Mouse (Mus musculus): Measurements from ENCODE around the gene Zfp637. TPM values are rescaled to one million over a fixed set of nuclear protein-coding genes. Genes with fewer than 3 reads are reported as not detected.

Zfp637 gene
- polyA plus RNA-seq, 1 experiment, result 25.5 TPM

DNA sequence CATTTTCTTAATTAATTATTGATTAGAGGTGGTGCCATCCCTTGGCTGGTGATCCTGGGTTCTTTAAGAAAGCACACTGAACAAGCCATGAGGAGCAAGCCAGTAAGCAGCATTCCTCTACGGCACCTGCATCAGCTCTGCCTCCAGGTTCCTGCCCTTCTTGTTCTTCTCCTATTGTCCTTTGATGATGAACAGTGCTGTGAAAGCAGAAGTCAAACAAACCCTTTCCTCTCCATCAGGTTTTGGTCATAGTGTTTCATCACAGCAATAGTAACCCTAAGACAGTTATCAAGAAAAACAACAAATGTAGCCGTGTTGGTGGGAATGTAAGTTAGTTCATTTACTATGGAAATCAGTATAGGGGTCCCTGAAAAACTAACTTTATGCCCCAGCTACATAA lies 52.5 kb downstream of the Zfp637 start:
- Histone ChIP-seq H3K36me3 (ENCODE audit: control insufficient read depth, insufficient read depth, low read length) (no peaks in the 10 kb centered on the region), H3K27me3 (ENCODE audit: control insufficient read depth, insufficient read depth, low read length) (no peaks in the 10 kb centered on the region), H3K4me1 (replicated peaks; ENCODE audit: control insufficient read depth, insufficient read depth, low read length) (peaks cover 25% of the 10 kb centered on the region), H3K4me3 (ENCODE audit: control insufficient read depth, insufficient read depth, low read length) (no peak overlapping the region), H3K27ac (ENCODE audit: control insufficient read depth, insufficient read depth, low read length) (no peak overlapping the region)
- no peak for DNase-seq
- WGBS, result 88% methylated on average over 2 of the region's 2 CpGs
- no peak for TF ChIP-seq POLR2A (IDR thresholded peaks at IDR 0.05; ENCODE audit: control insufficient read depth, extremely low read depth, insufficient read depth, low read length, poor library complexity)

Other genes starting within 250 kb of the Zfp637 start
- 2.0 and 2.9 TPM in 2 replicates for gene Zfp239, start 20.9 kb downstream of the Zfp637 start, polyA plus RNA-seq (2012; rRNA removed)
- gene Hnrnpf, start 59.1 kb downstream of the Zfp637 start, polyA plus RNA-seq (2012; rRNA removed), result 316 and 376 TPM in 2 replicates
- gene Fxyd4, start 96.5 kb downstream of the Zfp637 start, polyA plus RNA-seq (2012; rRNA removed), result 0.37 and 0.77 TPM in 2 replicates
- gene Rasgef1a, start 170.3 kb downstream of the Zfp637 start, polyA plus RNA-seq (2012; rRNA removed), result 1.0 and 1.1 TPM in 2 replicates

All from thymus, adult 2 months (tissue).